Mouse (Mus musculus): Measurements from ENCODE around the gene Ppp3ca. TPM values are rescaled to one million over a fixed set of nuclear protein-coding genes. Genes with fewer than 3 reads are reported as not detected.
"Not testable (repeated sequence)": the region's sequence is repeated elsewhere in the genome, so short reads cannot be mapped to it uniquely, and the experiment has no call there.

Ppp3ca gene
- total and polyA plus RNA-seq, 2 experiments from 2014 or later: 34.6 to 39.2 TPM

- no peak for TF ChIP-seq CTCF (IDR thresholded peaks at IDR 0.05; ENCODE audit: low read depth)
- TF ChIP-seq EP300 (IDR thresholded peaks at IDR 0.05; ENCODE audit: low read depth): no peak
- H3K27me3 ChIP-seq (ENCODE audit: control insufficient read depth, insufficient read depth, low read length): no peaks in the 10 kb centered on the region
- DNase-seq (ENCODE audit: low spot score) (peak; percentile 48), ATAC-seq (ENCODE audit: insufficient read depth, low read depth) (peak; percentile 67)
- H3K4me2 ChIP-seq (ENCODE audit: low read depth, low read length): no peak overlapping the region
- H3K4me1 ChIP-seq (ENCODE audit: control insufficient read depth, insufficient read depth): peaks cover 10% of the 10 kb centered on the region; the same call in 1 of the 2 replicates
- H3K27ac ChIP-seq (ENCODE audit: low read depth): no peak overlapping the region
- H3K9ac ChIP-seq (replicated peaks; ENCODE audit: low read depth, low read length): no peak overlapping the region
- no peak overlapping the region for H3K4me3 ChIP-seq (ENCODE audit: low read depth, low read length)
- H3K9me3 ChIP-seq (replicated peaks; ENCODE audit: control insufficient read depth, low read length): no peaks in the 10 kb centered on the region
- no peaks in the 10 kb centered on the region for H3K36me3 ChIP-seq (replicated peaks; ENCODE audit: control insufficient read depth, insufficient read depth, low read length)
- WGBS: 76% methylated on average over 7 of the region's 7 CpGs
Measured at GRCm38 (mm10) chr3:136689793-136690543, 20.0 kb downstream of the Ppp3ca start.

GRCm38 (mm10) chr3:136691984-136692383 lies 22.1 kb downstream of the Ppp3ca start:
- DNase-seq (ENCODE audit: low spot score): no peak
- Histone ChIP-seq H3K4me1 (ENCODE audit: control insufficient read depth, insufficient read depth) (peaks cover 6% of the 10 kb centered on the region; the same call in 1 of the 2 replicates), H3K9ac (replicated peaks; ENCODE audit: low read depth, low read length) (no peak overlapping the region), H3K4me3 (ENCODE audit: low read depth, low read length) (no peak overlapping the region), H3K9me3 (replicated peaks; ENCODE audit: control insufficient read depth, low read length) (no peaks in the 10 kb centered on the region), H3K27me3 (ENCODE audit: control insufficient read depth, insufficient read depth, low read length) (no peaks in the 10 kb centered on the region), H3K27ac (ENCODE audit: low read depth) (no peak overlapping the region), H3K4me2 (ENCODE audit: low read depth, low read length) (no peak overlapping the region), H3K36me3 (replicated peaks; ENCODE audit: control insufficient read depth, insufficient read depth, low read length) (no peaks in the 10 kb centered on the region)
- no peak for TF ChIP-seq EP300 (IDR thresholded peaks at IDR 0.05; ENCODE audit: low read depth)
- TF ChIP-seq CTCF (IDR thresholded peaks at IDR 0.05; ENCODE audit: low read depth): no peak
- WGBS: 71% methylated on average over 7 of the region's 7 CpGs
- no peak for ATAC-seq (ENCODE audit: insufficient read depth, low read depth)

GRCm38 (mm10) chr3:136693547-136693946 lies 23.6 kb downstream of the Ppp3ca start:
- Histone ChIP-seq H3K4me1 (ENCODE audit: control insufficient read depth, insufficient read depth) (peaks cover 15% of the 10 kb centered on the region), H3K4me2 (ENCODE audit: low read depth, low read length) (no peak overlapping the region), H3K4me3 (ENCODE audit: low read depth, low read length) (no peak overlapping the region), H3K9me3 (replicated peaks; ENCODE audit: control insufficient read depth, low read length) (no peaks in the 10 kb centered on the region), H3K36me3 (replicated peaks; ENCODE audit: control insufficient read depth, insufficient read depth, low read length) (no peaks in the 10 kb centered on the region), H3K27ac (ENCODE audit: low read depth) (no peak overlapping the region), H3K9ac (replicated peaks; ENCODE audit: low read depth, low read length) (no peak overlapping the region), H3K27me3 (ENCODE audit: control insufficient read depth, insufficient read depth, low read length) (no peaks in the 10 kb centered on the region)
- no peak for DNase-seq (ENCODE audit: low spot score)
- WGBS: 93% methylated on average over 1 of the region's 1 CpGs
- no peak for ATAC-seq (ENCODE audit: insufficient read depth, low read depth)
- no peak for TF ChIP-seq CTCF (IDR thresholded peaks at IDR 0.05; ENCODE audit: low read depth)
- TF ChIP-seq EP300 (IDR thresholded peaks at IDR 0.05; ENCODE audit: low read depth): no peak

GRCm38 (mm10) chr3:136697626-136698191 lies 27.8 kb downstream of the Ppp3ca start:
- H3K4me3 ChIP-seq (ENCODE audit: low read depth, low read length): no peak overlapping the region
- no peak overlapping the region for H3K9ac ChIP-seq (replicated peaks; ENCODE audit: low read depth, low read length)
- peak overlapping the region; percentile 5; the same call in 1 of the 2 replicates for H3K27ac ChIP-seq (ENCODE audit: low read depth)
- DNase-seq (ENCODE audit: low spot score) (peak; percentile 27), ATAC-seq (ENCODE audit: insufficient read depth, low read depth) (no peak; the same call in 1 of the 2 replicates)
- no peaks in the 10 kb centered on the region for H3K27me3 ChIP-seq (ENCODE audit: control insufficient read depth, insufficient read depth, low read length)
- WGBS: 47% methylated on average over 3 of the region's 3 CpGs
- TF ChIP-seq CTCF (IDR thresholded peaks at IDR 0.05; ENCODE audit: low read depth): no peak
- no peaks in the 10 kb centered on the region for H3K36me3 ChIP-seq (replicated peaks; ENCODE audit: control insufficient read depth, insufficient read depth, low read length)
- peaks cover 19% of the 10 kb centered on the region for H3K4me1 ChIP-seq (ENCODE audit: control insufficient read depth, insufficient read depth)
- no peak overlapping the region for H3K4me2 ChIP-seq (ENCODE audit: low read depth, low read length)
- H3K9me3 ChIP-seq (replicated peaks; ENCODE audit: control insufficient read depth, low read length): no peaks in the 10 kb centered on the region

- not testable (repeated sequence) for DNase-seq (ENCODE audit: low spot score); H3K9me3 ChIP-seq (replicated peaks; ENCODE audit: control insufficient read depth, low read length); H3K27me3 ChIP-seq (ENCODE audit: control insufficient read depth, insufficient read depth, low read length); H3K9ac ChIP-seq (replicated peaks; ENCODE audit: low read depth, low read length); H3K4me2 ChIP-seq (ENCODE audit: low read depth, low read length); H3K36me3 ChIP-seq (replicated peaks; ENCODE audit: control insufficient read depth, insufficient read depth, low read length); ATAC-seq (ENCODE audit: insufficient read depth, low read depth); H3K4me3 ChIP-seq (ENCODE audit: low read depth, low read length); H3K27ac ChIP-seq (ENCODE audit: low read depth)
- H3K4me1 ChIP-seq (ENCODE audit: control insufficient read depth, insufficient read depth): peaks cover 22% of the 10 kb centered on the region
Measured at GRCm38 (mm10) chr3:136699711-136700110, 29.8 kb downstream of the Ppp3ca start.

Measured in heart, postnatal 0 days (tissue).